Mouse (Mus musculus) 416B (cell line): Measurements from ENCODE around the gene Olfr1487.
"Not testable (repeated sequence)": the region's sequence is repeated elsewhere in the genome, so short reads cannot be mapped to it uniquely, and the experiment has no call there.

ENCODE experiments used
- DNase-seq: peaks from one replicate; pipeline ENCODE4 v3.0.0; 2011; ENCODE audit warnings: low read depth

Gene Olfr1487

DNA sequence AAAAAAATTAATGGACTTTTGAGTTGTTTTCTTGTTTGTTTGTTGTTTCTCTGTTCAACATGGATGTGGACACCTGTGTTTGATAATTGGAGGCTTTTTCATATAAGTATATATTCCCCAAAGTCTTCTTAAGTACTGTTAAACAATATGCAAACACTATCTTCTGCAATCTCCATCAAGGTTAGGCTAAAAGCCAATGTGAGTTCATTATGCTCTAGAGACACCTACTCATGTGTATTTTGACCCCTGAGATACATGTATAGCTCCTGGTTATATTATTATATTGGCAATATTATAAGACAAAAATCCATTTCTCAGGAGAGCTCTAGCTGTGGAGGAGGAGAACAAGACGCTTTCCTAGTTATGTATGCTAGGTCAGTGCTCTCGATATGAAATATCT, at the start of gene Olfr1487:
TSS of gene Olfr1487 (plus strand) at position 301 of the 400 bp plus-strand sequence.
- DNase-seq: not testable (repeated sequence)

DNA sequence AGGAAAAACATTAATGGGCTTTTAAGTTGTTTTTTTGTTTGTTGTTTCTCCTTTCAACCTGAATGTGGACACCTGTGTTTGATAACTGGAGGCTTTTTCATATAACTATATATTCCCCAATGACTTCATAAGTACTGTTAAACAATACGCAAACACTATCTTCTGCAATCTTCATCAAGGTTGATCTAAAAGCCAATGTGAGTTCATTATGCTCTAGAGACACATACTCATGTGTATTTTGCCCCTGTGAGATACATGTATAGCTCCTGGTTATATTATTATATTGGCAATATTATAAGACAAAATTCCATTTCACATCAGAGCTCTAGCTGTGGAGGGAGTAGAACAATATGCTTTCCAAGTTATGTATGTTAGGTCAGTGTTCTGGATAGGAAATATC, 34.0 kb upstream of the Olfr1487 start, which contains the start of gene Olfr1484:
TSS of gene Olfr1484 (plus strand) at position 301 of the 400 bp plus-strand sequence.
- no peak for DNase-seq

DNA sequence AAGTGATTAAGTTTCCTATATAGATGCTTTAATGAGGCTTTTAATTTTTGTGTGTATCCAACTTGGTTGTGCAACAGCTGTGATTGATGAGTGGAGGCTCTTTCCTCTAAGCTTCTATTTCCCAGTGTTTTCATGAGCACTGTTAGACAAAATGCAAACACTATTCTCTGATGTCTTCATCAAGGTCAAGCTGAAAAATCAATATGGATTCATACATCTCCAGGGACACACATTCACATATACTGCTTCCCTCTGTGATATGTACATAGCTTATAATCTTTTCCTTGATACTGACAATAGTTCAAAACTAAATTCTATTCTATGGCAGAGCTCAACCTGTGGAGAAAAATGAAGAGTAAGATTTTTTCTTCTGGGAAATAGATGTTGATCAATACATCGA, 14.1 kb downstream of the Olfr1487 start, which contains the start of gene Olfr1489:
TSS of gene Olfr1489 (plus strand) at position 301 of the 400 bp plus-strand sequence.
- DNase-seq: no peak

DNA sequence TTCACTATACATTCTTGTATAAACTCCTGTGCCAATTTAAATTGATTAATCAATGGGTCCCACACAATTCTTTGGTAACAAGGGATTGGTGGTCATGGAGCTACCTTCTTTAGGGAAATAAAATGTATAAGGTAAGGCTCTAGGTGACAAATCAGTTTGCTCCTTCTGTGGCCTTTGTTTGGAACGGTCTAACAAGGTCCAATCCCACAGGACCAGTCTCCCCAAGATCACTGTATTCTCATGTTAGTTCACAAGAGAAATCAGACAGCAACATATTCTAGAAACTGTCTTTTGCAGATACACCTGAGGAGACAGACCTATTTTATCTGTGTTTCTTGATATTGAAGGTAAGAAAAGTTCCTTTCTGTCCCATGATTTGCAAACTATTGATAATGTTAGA, 33.6 kb downstream of the Olfr1487 start, which contains the start of gene Olfr1490:
TSS of gene Olfr1490 (plus strand) at position 301 of the 400 bp plus-strand sequence.
- no peak for DNase-seq
